Mouse (Mus musculus): ENCODE data around the gene Cdkl3. TPM values are rescaled to one million over a fixed set of nuclear protein-coding genes. Genes with fewer than 3 reads are reported as not detected.

Cdkl3 gene
- polyA plus RNA-seq, 2 experiments, result 0.75 to 0.81 TPM

GRCm38 (mm10) chr11:52099031-52099761 lies 95.2 kb downstream of the Cdkl3 start:
- peak; percentile 73 for ATAC-seq (ENCODE audit: insufficient read depth)
- under 1% methylated on average over 72 of the region's 72 CpGs for WGBS (ENCODE audit: insufficient replicate concordance)
- Histone ChIP-seq H3K4me2 (ENCODE audit: low read depth) (peak overlapping the region; percentile 93), H3K4me3 (ENCODE audit: insufficient read depth in 1 of 2, low read depth in 2 of 2, low read length in 2 of 2) (peak overlapping the region; percentile 77 to 92), H3K27me3 (ENCODE audit: control insufficient read depth, insufficient read depth, low read length) (no peaks in the 10 kb centered on the region), H3K9me3 (ENCODE audit: control insufficient read depth, low read length) (no peaks in the 10 kb centered on the region), H3K4me1 (replicated peaks; ENCODE audit: control insufficient read depth in 2 of 2, insufficient read depth in 2 of 2, low read length in 1 of 2) (peaks cover 37 to 45% of the 10 kb centered on the region in 2 experiments), H3K27ac (peak overlapping the region; percentile 93), H3K9ac (replicated peaks) (peak overlapping the region; percentile 95), H3K36me3 (replicated peaks; ENCODE audit: control insufficient read depth, insufficient read depth, low read depth) (peaks cover 7% of the 10 kb centered on the region; the same call in 1 of the 2 replicates)
- peak; percentile 43 to 47 (median 45) for DNase-seq (ENCODE audit: low read depth in 3 of 3, low spot score in 3 of 3)
- TF ChIP-seq CTCF (IDR thresholded peaks at IDR 0.05; ENCODE audit: low read depth), result no peak
- TF ChIP-seq EP300 (IDR thresholded peaks at IDR 0.05; ENCODE audit: low read depth), result no peak

- Histone ChIP-seq H3K4me2 (ENCODE audit: low read depth) (peak overlapping the region; percentile 93), H3K9ac (replicated peaks) (peak overlapping the region; percentile 95), H3K9me3 (ENCODE audit: control insufficient read depth, low read length) (no peaks in the 10 kb centered on the region), H3K27me3 (ENCODE audit: control insufficient read depth, insufficient read depth, low read length) (no peaks in the 10 kb centered on the region), H3K27ac (peak overlapping the region; percentile 93), H3K4me3 (ENCODE audit: insufficient read depth in 1 of 2, low read depth in 2 of 2, low read length in 2 of 2) (peak overlapping the region; percentile 77 to 92), H3K4me1 (replicated peaks; ENCODE audit: control insufficient read depth in 2 of 2, insufficient read depth in 2 of 2, low read length in 1 of 2) (peaks cover 39 to 45% of the 10 kb centered on the region in 2 experiments), H3K36me3 (replicated peaks; ENCODE audit: control insufficient read depth, insufficient read depth, low read depth) (peaks cover 7% of the 10 kb centered on the region; the same call in 1 of the 2 replicates)
- TF ChIP-seq CTCF (IDR thresholded peaks at IDR 0.05; ENCODE audit: low read depth) (no peak), EP300 (IDR thresholded peaks at IDR 0.05; ENCODE audit: low read depth) (no peak)
- ATAC-seq (ENCODE audit: insufficient read depth) (no peak), DNase-seq (ENCODE audit: low read depth in 3 of 3, low spot score in 3 of 3) (no peak)
- 1% methylated on average over 7 of the region's 7 CpGs for WGBS (ENCODE audit: insufficient replicate concordance)
These were observed 95.8 kb downstream of the Cdkl3 start for GRCm38 (mm10) chr11:52099771-52100219.

- Histone ChIP-seq H3K36me3 (replicated peaks; ENCODE audit: control insufficient read depth, insufficient read depth, low read depth) (peaks cover 7% of the 10 kb centered on the region; the same call in 1 of the 2 replicates), H3K9ac (replicated peaks) (no peak overlapping the region), H3K27me3 (ENCODE audit: control insufficient read depth, insufficient read depth, low read length) (no peaks in the 10 kb centered on the region), H3K4me2 (ENCODE audit: low read depth) (no peak overlapping the region), H3K9me3 (ENCODE audit: control insufficient read depth, low read length) (no peaks in the 10 kb centered on the region), H3K27ac (no peak overlapping the region), H3K4me1 (replicated peaks; ENCODE audit: control insufficient read depth in 2 of 2, insufficient read depth in 2 of 2, low read length in 1 of 2) (peaks cover 29 to 33% of the 10 kb centered on the region in 2 experiments), H3K4me3 (ENCODE audit: insufficient read depth in 1 of 2, low read depth in 2 of 2, low read length in 2 of 2) (no peak overlapping the region)
- 60% methylated on average over 4 of the region's 4 CpGs for WGBS (ENCODE audit: insufficient replicate concordance)
- no peak for DNase-seq (ENCODE audit: low read depth in 3 of 3, low spot score in 3 of 3)
- no peak for ATAC-seq (ENCODE audit: insufficient read depth)
- TF ChIP-seq CTCF (IDR thresholded peaks at IDR 0.05; ENCODE audit: low read depth) (no peak), EP300 (IDR thresholded peaks at IDR 0.05; ENCODE audit: low read depth) (no peak)
These were observed 99.0 kb downstream of the Cdkl3 start for GRCm38 (mm10) chr11:52102977-52103376.

GRCm38 (mm10) chr11:52105503-52105902 lies 101.5 kb downstream of the Cdkl3 start:
- DNase-seq (ENCODE audit: low read depth in 3 of 3, low spot score in 3 of 3), result no peak
- no peak for ATAC-seq (ENCODE audit: insufficient read depth)
- Histone ChIP-seq H3K36me3 (replicated peaks; ENCODE audit: control insufficient read depth, insufficient read depth, low read depth) (peaks cover 5% of the 10 kb centered on the region; the same call in 1 of the 2 replicates), H3K4me1 (replicated peaks; ENCODE audit: control insufficient read depth in 2 of 2, insufficient read depth in 2 of 2, low read length in 1 of 2) (peaks cover 27 to 28% of the 10 kb centered on the region in 2 experiments), H3K4me3 (ENCODE audit: insufficient read depth in 1 of 2, low read depth in 2 of 2, low read length in 2 of 2) (no peak overlapping the region), H3K9me3 (ENCODE audit: control insufficient read depth, low read length) (no peaks in the 10 kb centered on the region), H3K27ac (no peak overlapping the region), H3K4me2 (ENCODE audit: low read depth) (no peak overlapping the region), H3K27me3 (ENCODE audit: control insufficient read depth, insufficient read depth, low read length) (no peaks in the 10 kb centered on the region), H3K9ac (replicated peaks) (no peak overlapping the region)
- TF ChIP-seq CTCF (IDR thresholded peaks at IDR 0.05; ENCODE audit: low read depth) (no peak), EP300 (IDR thresholded peaks at IDR 0.05; ENCODE audit: low read depth) (no peak)

- Histone ChIP-seq H3K27me3 (ENCODE audit: control insufficient read depth, insufficient read depth, low read length) (no peaks in the 10 kb centered on the region), H3K9me3 (ENCODE audit: control insufficient read depth, low read length) (no peaks in the 10 kb centered on the region), H3K27ac (no peak overlapping the region), H3K4me2 (ENCODE audit: low read depth) (no peak overlapping the region), H3K9ac (replicated peaks) (no peak overlapping the region), H3K4me3 (ENCODE audit: insufficient read depth in 1 of 2, low read depth in 2 of 2, low read length in 2 of 2) (no peak overlapping the region), H3K4me1 (replicated peaks; ENCODE audit: control insufficient read depth in 2 of 2, insufficient read depth in 2 of 2, low read length in 1 of 2) (peaks cover 22 to 23% of the 10 kb centered on the region in 2 experiments), H3K36me3 (replicated peaks; ENCODE audit: control insufficient read depth, insufficient read depth, low read depth) (peaks cover 2% of the 10 kb centered on the region; the same call in 1 of the 2 replicates)
- no peak for TF ChIP-seq CTCF (IDR thresholded peaks at IDR 0.05; ENCODE audit: low read depth)
- TF ChIP-seq EP300 (IDR thresholded peaks at IDR 0.05; ENCODE audit: low read depth), result no peak
- ATAC-seq (ENCODE audit: insufficient read depth) (no peak), DNase-seq (ENCODE audit: low read depth in 3 of 3, low spot score in 3 of 3) (no peak)
- 76% methylated on average over 2 of the region's 2 CpGs for WGBS (ENCODE audit: insufficient replicate concordance)
These were observed 102.0 kb downstream of the Cdkl3 start for GRCm38 (mm10) chr11:52106037-52106436.

Measured in liver, embryonic 14.5 days (tissue).